Mouse (Mus musculus) liver, adult 2 months (tissue): ENCODE data around the gene Dlgap1. TPM values are rescaled to one million over a fixed set of nuclear protein-coding genes. Genes with fewer than 3 reads are reported as not detected.

Source experiments
- DNase-seq: peaks from one replicate; pipeline ENCODE4 v3.0.0-alpha.2; 2011; ENCODE audit warnings: low read depth, low spot score; ENCODE audit errors: extremely low read depth
- H3K27ac ChIP-seq: fragments of 200-500 bp; replicated peaks from 2 replicates; pipeline ENCODE4 v1.5.1; 2012; ENCODE audit warnings: low read depth, mild to moderate bottlenecking, control low read depth, inconsistent platforms, low read length; ENCODE audit not compliant: insufficient read depth
- H3K27me3 ChIP-seq: fragments of 200-500 bp; 2 replicates; pipeline ENCODE4 v1.6.1; 2012; ENCODE audit warnings: mild to moderate bottlenecking, moderate library complexity, low read length, inconsistent platforms; ENCODE audit not compliant: control insufficient read depth, insufficient read depth
- H3K36me3 ChIP-seq: fragments of 200-500 bp; 2 replicates; pipeline ENCODE4 v1.6.1; 2012; ENCODE audit warnings: low read length, inconsistent platforms; ENCODE audit not compliant: control insufficient read depth, insufficient read depth
- H3K4me1 ChIP-seq: fragments of 200-500 bp; 2 replicates; pipeline ENCODE4 v1.6.1; 2011; ENCODE audit warnings: low read length; ENCODE audit not compliant: control insufficient read depth, insufficient read depth
- H3K4me3 ChIP-seq: fragments of 200-500 bp; 2 replicates; pipeline ENCODE4 v1.5.1; 2011; ENCODE audit warnings: low read depth, mild to moderate bottlenecking, control low read depth, low read length, moderate library complexity; ENCODE audit not compliant: insufficient read depth
- H3K79me2 ChIP-seq: fragments of 200-500 bp; 2 replicates; pipeline ENCODE4 v1.6.1; 2012; ENCODE audit warnings: inconsistent platforms, mild to moderate bottlenecking, low read length, moderate library complexity; ENCODE audit not compliant: control insufficient read depth, insufficient read depth
- H3K9ac ChIP-seq: fragments of 200-500 bp; 2 replicates; pipeline ENCODE4 v1.6.1; 2012; ENCODE audit warnings: low read depth, mild to moderate bottlenecking, control low read depth, inconsistent platforms, low read length
- CTCF ChIP-seq: fragments of 200-500 bp; IDR thresholded peaks from 2 replicates; pipeline ENCODE4 v1.5.1; 2011; ENCODE audit warnings: low read depth, low read length, control low read depth
- POLR2A ChIP-seq: fragments of 200-500 bp; IDR thresholded peaks from 2 replicates; pipeline ENCODE4 v1.6.1; 2011; ENCODE audit warnings: low read length, control low read depth; ENCODE audit not compliant: insufficient read depth; ENCODE audit errors: extremely low read depth
- WGBS: fragments of 180-500 bp; shearing (Covaris S2); methylation state at CpG from one replicate; pipeline ENCODE4 v1.1.7; 2018; 5-methylcytosine and 5-hydroxymethylcytosine counted together
- polyA plus RNA-seq: library from polyadenylated mRNA; depleted of rRNA; stranded (reverse); fragments of >200 nt; gene quantifications from 2 replicates; pipeline ENCODE4 v1.2.3, GENCODE M21; 2012
- total RNA-seq: library from RNA; depleted of rRNA; stranded (reverse); fragments of >200 nt; gene quantifications from 2 replicates; pipeline ENCODE4 v1.2.3, GENCODE M21; 2014

Dlgap1 gene
- total and polyA plus RNA-seq, 2 experiments, result 0.55 to 1.5 TPM

GRCm38 (mm10) chr17:70848511-70849398 lies 879.9 kb downstream of the Dlgap1 start:
- TF ChIP-seq CTCF (no peak), POLR2A (0 out of 2 replicates have a peak, but pooled peaks have one; percentile 16)
- peaks cover 6% of the 10 kb centered on the region for H3K36me3 ChIP-seq
- H3K79me2 ChIP-seq, result peaks cover 5% of the 10 kb centered on the region; the same call in 1 of the 2 replicates
- H3K27me3 ChIP-seq, result no peaks in the 10 kb centered on the region
- H3K27ac ChIP-seq, result peak overlapping the region; percentile 86
- peak overlapping the region; percentile 65 for H3K4me3 ChIP-seq
- DNase-seq, result peak; percentile 48
- H3K9ac ChIP-seq, result peak overlapping the region; percentile 80
- 1% methylated on average over 23 of the region's 23 CpGs for WGBS
- peaks cover 18% of the 10 kb centered on the region for H3K4me1 ChIP-seq

DNA sequence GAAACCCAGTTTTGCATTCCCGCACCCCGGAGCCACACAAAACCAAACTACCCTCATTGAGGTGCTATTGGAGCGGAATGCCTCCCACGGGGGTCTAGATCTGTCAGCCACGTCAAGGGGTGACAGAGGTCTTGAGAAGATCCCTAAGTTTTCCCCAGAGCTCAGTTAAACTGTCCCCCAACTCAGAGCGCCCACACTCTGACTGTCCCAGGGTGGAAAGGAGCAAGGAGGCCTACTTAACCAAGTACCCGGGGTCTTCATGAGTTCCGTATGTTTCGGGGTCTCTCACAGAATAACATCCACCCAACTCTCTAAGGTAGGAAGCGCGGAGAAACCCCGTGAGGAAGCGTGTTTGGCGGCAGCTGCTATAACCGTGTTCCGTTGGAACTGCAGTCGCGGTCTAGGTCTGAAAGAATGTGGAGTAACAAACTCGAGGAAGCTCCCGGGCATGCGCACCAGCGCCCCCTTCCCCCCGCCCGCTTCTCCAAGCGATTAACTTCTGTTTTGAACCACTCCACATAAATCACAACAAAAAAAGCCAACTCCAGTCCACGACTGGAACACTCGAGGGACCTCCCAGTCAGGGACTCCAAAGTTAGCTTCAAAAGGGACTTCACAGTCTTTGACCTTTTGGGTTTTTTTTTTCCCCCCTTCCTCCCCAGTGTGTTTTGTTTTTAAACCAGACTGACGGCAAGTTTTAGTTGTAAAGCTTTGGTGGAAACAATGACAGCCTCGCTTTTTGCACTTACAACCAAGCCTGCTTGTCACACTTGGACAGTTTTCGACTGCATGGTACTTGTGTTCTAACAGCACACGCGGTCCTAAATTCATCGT lies 880.7 kb downstream of the Dlgap1 start:
- Histone ChIP-seq H3K9ac (peak overlapping the region; percentile 80), H3K36me3 (peaks cover under 1% of the 10 kb centered on the region), H3K27ac (peak overlapping the region; percentile 86), H3K4me3 (peak overlapping the region; percentile 65), H3K4me1 (peaks cover 22% of the 10 kb centered on the region), H3K27me3 (no peaks in the 10 kb centered on the region), H3K79me2 (peaks cover 5% of the 10 kb centered on the region; the same call in 1 of the 2 replicates)
- DNase-seq, result peak; percentile 85
- TF ChIP-seq CTCF (peak; percentile 21; the same call in 1 of the 2 replicates), POLR2A (peak; percentile 67; the same call in 1 of the 2 replicates)
- under 1% methylated on average over 33 of the region's 33 CpGs for WGBS

GRCm38 (mm10) chr17:70850233-70850995 lies 881.5 kb downstream of the Dlgap1 start:
- peak; percentile 59 for DNase-seq
- under 1% methylated on average over 40 of the region's 40 CpGs for WGBS
- H3K4me1 ChIP-seq, result peaks cover 15% of the 10 kb centered on the region
- H3K27me3 ChIP-seq, result no peaks in the 10 kb centered on the region
- peak overlapping the region; percentile 82 for H3K9ac ChIP-seq
- peak overlapping the region; percentile 86 for H3K27ac ChIP-seq
- no peak for TF ChIP-seq CTCF
- TF ChIP-seq POLR2A, result no peak
- peaks cover 5% of the 10 kb centered on the region; the same call in 1 of the 2 replicates for H3K79me2 ChIP-seq
- H3K4me3 ChIP-seq, result peak overlapping the region; percentile 65
- no peaks in the 10 kb centered on the region for H3K36me3 ChIP-seq

GRCm38 (mm10) chr17:70850996-70851991 lies 882.4 kb downstream of the Dlgap1 start:
- peak; percentile 92 for DNase-seq
- H3K27me3 ChIP-seq, result no peaks in the 10 kb centered on the region
- peak overlapping the region; percentile 98 for H3K27ac ChIP-seq
- TF ChIP-seq CTCF (no peak), POLR2A (peak; percentile 89)
- H3K4me3 ChIP-seq, result peak overlapping the region; percentile 65
- H3K4me1 ChIP-seq, result peaks cover 10% of the 10 kb centered on the region
- under 1% methylated on average over 54 of the region's 54 CpGs for WGBS
- H3K79me2 ChIP-seq, result peaks cover 5% of the 10 kb centered on the region; the same call in 1 of the 2 replicates
- H3K9ac ChIP-seq, result peak overlapping the region; percentile 89
- no peaks in the 10 kb centered on the region for H3K36me3 ChIP-seq
